Mouse (Mus musculus) CH12.LX (cell line): Measurements from ENCODE around the gene Tox2.

Source experiments
- CTCF ChIP-seq, 2 experiments: IDR thresholded peaks in 1 of 2; conservative IDR thresholded peaks in 1 of 2; 2 replicates each; pipeline ENCODE4 v1.5.1; 2011 to 2012; ENCODE audit warnings: low read depth in 2 of 2, low read length in 2 of 2, improper control_type of control experiment in 1 of 2, inconsistent platforms in 1 of 2, mild to moderate bottlenecking in 1 of 2, moderate library complexity in 1 of 2
- E2F4 ChIP-seq: IDR thresholded peaks from 2 replicates; pipeline ENCODE4 v1.6.1; 2011; ENCODE audit warnings: low read depth, low read length, improper control_type of control experiment; ENCODE audit not compliant: insufficient replicate concordance
- EP300 ChIP-seq: IDR thresholded peaks from 2 replicates; pipeline ENCODE4 v1.6.1; 2011; ENCODE audit warnings: low read length, improper control_type of control experiment
- GABPA ChIP-seq: IDR thresholded peaks from 2 replicates; pipeline ENCODE4 v1.6.1; 2012; ENCODE audit warnings: low read depth, low read length, improper control_type of control experiment, inconsistent platforms; ENCODE audit not compliant: insufficient replicate concordance
- HCFC1 ChIP-seq: IDR thresholded peaks from 2 replicates; pipeline ENCODE4 v1.6.1; 2012; ENCODE audit warnings: low read depth, mild to moderate bottlenecking, inconsistent platforms, low read length, improper control_type of control experiment
- NELFE ChIP-seq: IDR thresholded peaks from 2 replicates; pipeline ENCODE4 v1.6.1; 2011; ENCODE audit warnings: low read depth, low read length, improper control_type of control experiment
- POLR2A ChIP-seq: IDR thresholded peaks from 2 replicates; pipeline ENCODE4 v1.6.1; 2011; ENCODE audit warnings: low read depth, mild to moderate bottlenecking, improper control_type of control experiment, low read length
- RCOR1 ChIP-seq: conservative IDR thresholded peaks from 2 replicates; pipeline ENCODE4 v1.6.1; 2012; ENCODE audit warnings: low read depth, mild to moderate bottlenecking, inconsistent platforms, low read length, improper control_type of control experiment
- ZMIZ1 ChIP-seq: IDR thresholded peaks from 2 replicates; pipeline ENCODE4 v1.6.1; 2012; ENCODE audit warnings: low read depth, mild to moderate bottlenecking, inconsistent platforms, low read length, improper control_type of control experiment

- TF ChIP-seq EP300 (no peak), NELFE (no peak), E2F4 (no peak), GABPA (no peak), CTCF (conservative IDR thresholded peaks at IDR 0.05 in 1 of 2, IDR thresholded peaks at IDR 0.05 in 1 of 2; ENCODE audit: low read depth in 2 of 2, low read length in 2 of 2) (no peak), HCFC1 (no peak), ZMIZ1 (no peak), RCOR1 (no peak), POLR2A (no peak)
These were observed 150.8 kb downstream of the Tox2 start for GRCm38 (mm10) chr2:163353731-163354130.
